Mouse (Mus musculus) layer of hippocampus, adult 6 months (tissue): ENCODE measurements around the gene Emilin2. TPM values are rescaled to one million over a fixed set of nuclear protein-coding genes. Genes with fewer than 3 reads are reported as not detected.

Source experiments
- long read RNA-seq, 2 experiments: library from polyadenylated mRNA; unstranded; transcript quantifications; one replicate each; pipeline ENCODE4 v2.0.0; 2019 to 2020
- polyA plus RNA-seq: library from polyadenylated mRNA; unstranded; fragments of <200 nt; fragmentation: Nextera tagmentation; gene quantifications from 2 replicates; pipeline ENCODE4 v1.2.3, GENCODE M21; 2021

Gene Emilin2
- polyA plus RNA-seq = 1.2 and 1.3 TPM in 2 replicates
- long read RNA-seq, experiment 1, partial matches to known transcripts = 2 of 4 reads
- long read RNA-seq, experiment 1, other reads (novel, unspliced or antisense) = 0 of 4 reads
- long read RNA-seq, experiment 2, transcript Emilin2-203 (8 exons, 3,939 nt) = major isoform, 13 of 25 reads
- long read RNA-seq, experiment 2, partial matches to known transcripts = 7 of 25 reads
- long read RNA-seq, experiment 2, other reads (novel, unspliced or antisense) = 2 of 25 reads

DNA sequence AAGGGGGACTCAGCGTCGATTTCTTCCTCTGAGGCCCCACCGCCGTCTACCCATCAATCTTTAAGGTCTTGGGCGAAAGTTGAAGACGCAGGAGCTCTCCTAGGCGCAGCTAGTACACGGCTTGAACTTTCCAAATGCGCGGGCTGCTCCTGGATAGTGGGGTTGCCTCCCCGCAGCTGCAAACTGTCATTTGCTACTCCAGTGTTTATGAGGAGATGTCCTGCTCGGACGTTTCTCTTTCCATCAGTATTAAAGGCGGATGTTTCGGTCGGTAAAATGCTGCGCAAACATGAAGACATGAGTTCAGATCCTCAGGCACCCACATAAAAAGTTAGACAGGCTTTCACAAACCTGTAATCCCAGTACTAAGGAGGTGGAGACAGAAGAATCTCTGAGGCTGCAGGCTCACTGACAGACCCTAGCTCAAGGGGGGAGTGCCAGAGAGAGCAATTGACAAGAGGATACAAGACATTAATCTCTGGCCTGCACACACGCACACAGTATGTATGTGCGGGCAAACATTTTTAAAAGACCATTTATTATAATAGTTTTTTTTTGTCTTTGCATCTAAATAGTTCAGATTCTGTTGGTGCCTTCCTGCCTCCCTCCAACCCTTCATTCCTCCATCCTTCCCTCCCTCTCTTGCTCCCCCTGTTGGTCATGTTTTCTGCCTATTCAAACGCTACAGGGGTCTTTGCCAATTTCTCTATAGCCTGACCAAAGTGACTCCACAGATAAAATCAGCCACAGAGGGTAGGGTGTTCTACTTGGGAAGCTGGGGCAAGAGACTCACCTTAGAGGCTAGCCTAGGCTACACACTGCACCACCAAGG is at the start of gene Emilin2:
Gene Emilin2, minus strand, starts transcription at position 639 of the 832 bp plus-strand sequence.

Other genes starting within 250 kb of the Emilin2 start
- 26.4 and 30.1 TPM in 2 replicates for gene Lpin2, start 129.4 kb downstream of the Emilin2 start, polyA plus RNA-seq
- not detected in 2 replicates for gene Gm4707, start 147.9 kb upstream of the Emilin2 start, polyA plus RNA-seq
- 20.8 and 22.9 TPM in 2 replicates for gene Smchd1, start 163.4 kb upstream of the Emilin2 start, polyA plus RNA-seq
- gene Ndc80, start 214.9 kb upstream of the Emilin2 start, polyA plus RNA-seq = 0.11 and 0.34 TPM in 2 replicates
- 0.65 and 0.78 TPM in 2 replicates for gene Spdya, start 240.1 kb upstream of the Emilin2 start, polyA plus RNA-seq